Mouse (Mus musculus): ENCODE measurements at regions not wholly inside any gene's neighbourhood (a gene's known extent, or its start where the extent isn't known, plus 50 kb on each side); places are given as distances from the start of the nearest gene placed in this dataset.

DNA sequence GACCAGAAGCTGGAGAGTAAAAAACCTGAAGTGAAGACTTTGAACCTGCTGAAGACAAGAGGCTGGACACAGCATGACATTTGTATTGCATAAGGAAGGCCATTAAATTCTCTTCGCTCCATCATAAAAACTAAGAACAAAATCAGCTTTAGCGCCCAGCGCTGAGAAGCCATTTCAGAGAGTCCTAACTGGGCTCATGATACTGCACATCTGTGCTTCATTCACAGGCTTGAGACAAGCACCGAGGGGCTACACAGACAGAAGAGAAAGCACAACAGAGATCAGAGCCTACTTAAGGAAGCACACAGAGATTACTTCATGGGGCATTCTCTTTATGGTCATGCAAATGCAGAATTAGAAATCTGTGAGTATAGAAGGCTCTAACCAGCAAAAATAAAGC, 338.2 kb upstream of the G2e3 start:
- no peak overlapping the region for H3K4me2 ChIP-seq
- H3K4me3 ChIP-seq = no peak overlapping the region
- H3K9me3 ChIP-seq = no peaks in the 10 kb centered on the region
- no peak for ATAC-seq (ENCODE audit: insufficient number of reproducible peaks, low FRiP score, low TSS enrichment, low read depth)
- no peak overlapping the region for H3K9ac ChIP-seq
- H3K27ac ChIP-seq = no peak overlapping the region
- no peaks in the 10 kb centered on the region for H3K4me1 ChIP-seq
- 55% methylated on average over 4 of the region's 4 CpGs for WGBS
- no peaks in the 10 kb centered on the region for H3K36me3 ChIP-seq
- H3K27me3 ChIP-seq = no peaks in the 10 kb centered on the region

DNA sequence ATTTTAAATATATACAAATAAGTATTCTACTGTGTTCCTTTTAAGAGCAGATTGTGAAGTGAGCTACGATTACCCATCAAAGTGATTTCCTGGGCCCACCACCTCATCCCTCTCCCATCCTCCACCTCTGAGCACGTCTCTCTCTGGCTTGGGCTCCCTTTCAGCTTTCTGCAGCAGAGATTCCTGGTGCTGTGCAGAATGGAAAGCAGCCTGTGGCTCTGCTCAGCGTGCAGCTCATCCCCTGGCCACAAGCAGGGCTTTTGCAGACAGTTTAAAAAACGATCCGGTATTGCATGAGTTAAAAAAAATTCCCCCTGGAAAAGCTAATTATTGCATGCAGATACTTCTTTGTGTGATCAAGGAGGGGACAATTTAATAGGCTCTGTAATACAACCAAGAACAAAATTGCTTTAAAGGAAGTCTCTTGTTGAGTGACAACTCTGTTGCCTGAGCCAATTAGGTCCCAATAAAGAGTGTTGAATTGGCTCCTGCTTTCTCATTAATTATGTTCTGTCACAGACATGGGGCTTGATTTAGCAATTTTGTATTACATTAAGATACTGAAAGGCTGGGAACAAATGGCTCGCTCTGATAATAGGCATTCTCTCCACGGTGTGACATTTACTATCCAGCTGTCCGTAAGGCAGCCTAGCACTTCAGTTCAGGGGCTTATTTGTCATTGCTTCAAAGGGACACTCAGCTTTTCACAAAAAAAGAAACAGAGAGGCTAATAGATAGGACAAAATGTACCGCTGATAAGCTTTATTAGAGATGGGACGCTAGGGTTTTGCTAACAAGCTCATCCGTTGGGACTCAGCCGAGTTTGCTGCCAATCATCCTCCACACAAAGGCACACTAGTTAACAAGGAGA, 345.9 kb upstream of the G2e3 start:
- ATAC-seq (ENCODE audit: insufficient number of reproducible peaks, low FRiP score, low TSS enrichment, low read depth) = no peak
- no peak overlapping the region for H3K27ac ChIP-seq
- no peaks in the 10 kb centered on the region for H3K9me3 ChIP-seq
- H3K4me1 ChIP-seq = peaks cover 8% of the 10 kb centered on the region
- H3K9ac ChIP-seq = no peak overlapping the region
- H3K4me3 ChIP-seq = no peak overlapping the region
- H3K4me2 ChIP-seq = no peak overlapping the region
- no peaks in the 10 kb centered on the region; the same call in 1 of the 2 replicates for H3K27me3 ChIP-seq
- no peaks in the 10 kb centered on the region for H3K36me3 ChIP-seq
- WGBS = 20% methylated on average over 12 of the region's 12 CpGs

DNA sequence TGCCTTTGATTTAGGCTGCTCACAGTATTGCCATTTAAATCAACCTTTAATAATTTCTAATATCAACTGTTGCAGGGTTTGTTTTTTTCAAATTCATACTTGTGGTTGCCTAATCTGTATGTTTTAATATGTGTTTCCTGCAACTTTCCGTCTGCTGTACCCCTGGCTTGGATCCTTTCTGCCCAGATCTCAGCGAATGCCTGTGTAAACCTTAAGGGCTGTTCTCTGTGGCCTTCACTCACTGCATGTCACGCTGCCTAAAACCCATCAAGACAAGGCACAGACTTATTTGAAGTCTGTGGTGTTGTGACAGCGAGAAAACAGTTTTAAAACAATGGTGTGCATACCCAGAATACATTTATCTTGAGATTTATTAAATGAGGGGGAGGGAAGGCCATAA, 346.8 kb upstream of the G2e3 start:
- 32% methylated on average over 4 of the region's 4 CpGs for WGBS
- no peaks in the 10 kb centered on the region for H3K9me3 ChIP-seq
- ATAC-seq (ENCODE audit: insufficient number of reproducible peaks, low FRiP score, low TSS enrichment, low read depth) = no peak

DNA sequence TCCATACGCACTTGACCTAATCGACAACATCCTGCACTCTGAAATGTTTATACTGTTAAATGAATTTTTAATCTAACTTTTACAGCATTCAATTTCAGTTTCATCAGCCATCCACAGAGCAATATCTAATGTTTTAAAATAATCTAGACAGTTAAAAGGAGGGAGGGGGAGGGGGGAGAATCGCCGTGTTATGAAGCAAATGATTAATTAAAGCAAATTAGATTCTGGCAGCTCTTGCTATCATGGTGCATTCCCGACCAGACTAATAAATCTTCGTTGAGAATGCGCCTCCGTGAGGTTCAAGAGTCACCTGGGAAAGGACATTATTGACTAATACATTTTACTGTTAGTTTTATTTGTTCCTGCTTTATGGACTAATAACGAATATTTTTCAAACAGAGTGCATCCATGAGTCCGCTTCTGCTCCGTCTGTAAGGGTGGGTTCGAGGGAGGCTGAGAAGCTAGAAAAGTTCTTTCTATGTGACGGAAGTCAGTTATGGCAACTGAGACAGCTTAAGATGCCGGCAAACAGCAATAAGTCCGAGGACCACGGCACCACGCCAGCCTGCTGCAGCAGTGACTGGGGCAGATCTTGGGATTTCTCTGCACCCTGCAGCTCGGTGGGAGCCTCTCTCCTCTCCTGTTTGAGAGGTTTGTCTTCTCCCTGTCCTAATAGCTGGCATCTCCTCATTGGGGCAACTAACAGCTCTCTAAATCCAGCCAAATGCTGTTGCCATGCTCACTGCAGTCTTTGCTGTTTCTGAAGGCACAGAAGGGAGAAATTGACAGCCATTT, 347.4 kb upstream of the G2e3 start:
- 31% methylated on average over 18 of the region's 18 CpGs for WGBS
- H3K27ac ChIP-seq = no peak overlapping the region
- no peak for ATAC-seq (ENCODE audit: insufficient number of reproducible peaks, low FRiP score, low TSS enrichment, low read depth)
- H3K36me3 ChIP-seq = no peaks in the 10 kb centered on the region
- peaks cover 8% of the 10 kb centered on the region for H3K4me1 ChIP-seq
- peak overlapping the region; percentile 31 for H3K4me2 ChIP-seq
- H3K4me3 ChIP-seq = peak overlapping the region; percentile 11
- H3K27me3 ChIP-seq = no peaks in the 10 kb centered on the region; the same call in 1 of the 2 replicates
- H3K9me3 ChIP-seq = no peaks in the 10 kb centered on the region
- H3K9ac ChIP-seq = no peak overlapping the region

More for the DNA sequence above, 346.8 kb upstream of the G2e3 start:
- Histone ChIP-seq H3K27ac (no peak overlapping the region), H3K4me2 (no peak overlapping the region), H3K4me3 (no peak overlapping the region), H3K27me3 (no peaks in the 10 kb centered on the region; the same call in 1 of the 2 replicates), H3K9ac (no peak overlapping the region), H3K4me1 (peaks cover 8% of the 10 kb centered on the region), H3K36me3 (no peaks in the 10 kb centered on the region)

DNA sequence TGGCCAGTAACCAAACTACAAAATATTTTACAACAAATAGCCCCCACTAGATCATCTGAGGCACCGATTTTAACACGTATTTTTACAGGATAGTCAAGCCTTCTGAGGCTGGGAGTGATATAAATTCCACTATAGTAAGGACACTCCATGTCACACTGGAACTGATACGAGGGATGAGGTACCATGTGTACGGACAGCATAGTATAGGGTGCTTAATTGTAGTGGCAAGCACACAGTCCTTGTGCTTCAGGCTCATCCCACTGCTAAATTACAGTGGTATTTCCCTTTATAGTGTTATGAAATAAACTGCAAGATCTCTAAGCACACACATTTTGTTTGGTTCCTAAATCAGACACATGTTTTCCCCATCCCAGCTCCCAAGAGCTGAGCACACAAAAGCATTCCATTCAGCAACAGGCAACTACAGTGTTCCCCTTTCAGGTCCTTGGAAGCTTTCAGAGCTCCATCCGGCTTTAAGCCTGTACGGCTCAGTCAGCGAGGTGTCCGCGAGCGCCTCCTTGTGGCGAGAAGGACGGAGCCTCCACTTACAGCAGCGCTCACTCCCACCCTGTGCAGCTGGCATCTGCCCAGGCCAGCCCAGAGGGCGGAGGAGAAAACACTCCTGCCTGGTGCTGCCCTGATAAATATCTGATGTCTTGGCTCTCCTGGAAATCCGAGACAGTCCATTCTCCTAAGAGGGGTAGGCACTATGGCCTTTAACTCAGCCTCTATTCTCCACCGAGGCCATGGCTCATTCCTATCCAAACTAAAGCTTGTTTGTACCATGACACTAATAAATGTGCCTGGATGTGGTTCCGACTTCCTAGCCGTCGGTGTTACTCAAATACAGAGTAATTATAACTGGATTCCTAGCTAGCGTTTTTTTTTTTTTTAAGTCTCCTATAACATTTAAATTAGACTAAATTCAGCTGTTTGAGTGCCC, 348.3 kb upstream of the G2e3 start:
- Histone ChIP-seq H3K4me2 (peak overlapping the region; percentile 31; the same call in 1 of the 2 replicates), H3K27ac (no peak overlapping the region), H3K9me3 (no peaks in the 10 kb centered on the region), H3K27me3 (no peaks in the 10 kb centered on the region; the same call in 1 of the 2 replicates), H3K4me1 (peaks cover 8% of the 10 kb centered on the region), H3K36me3 (no peaks in the 10 kb centered on the region), H3K4me3 (no peak overlapping the region; the same call in 1 of the 2 replicates), H3K9ac (no peak overlapping the region)
- 0 out of 2 replicates have a peak, but pooled peaks have one; percentile 63 for ATAC-seq (ENCODE audit: insufficient number of reproducible peaks, low FRiP score, low TSS enrichment, low read depth)
- WGBS = 18% methylated on average over 20 of the region's 20 CpGs

DNA sequence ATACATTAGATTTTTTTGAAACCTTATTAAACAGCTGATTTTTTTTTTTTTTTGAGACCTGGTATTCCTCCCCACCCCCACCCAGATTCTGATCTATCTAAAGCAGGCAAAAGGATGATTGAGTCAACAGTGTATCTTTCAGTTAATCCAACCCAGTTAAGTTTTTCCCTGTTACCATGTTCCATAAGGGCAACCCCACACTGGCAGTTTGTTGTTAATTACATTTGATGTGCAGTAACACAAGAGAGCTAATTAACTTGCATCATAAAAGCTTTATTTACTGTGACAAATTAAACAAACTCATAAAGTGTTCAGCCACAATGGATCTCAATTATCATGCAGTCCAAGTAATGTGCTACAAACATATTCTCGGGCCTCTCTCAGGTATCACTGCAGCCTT, 346.8 kb upstream of the Prkd1 start:
- Histone ChIP-seq H3K4me1 (peaks cover 3% of the 10 kb centered on the region), H3K9ac (no peak overlapping the region), H3K27ac (no peak overlapping the region), H3K4me3 (no peak overlapping the region), H3K27me3 (no peaks in the 10 kb centered on the region), H3K36me3 (no peaks in the 10 kb centered on the region), H3K9me3 (no peaks in the 10 kb centered on the region), H3K4me2 (no peak overlapping the region)
- 37% methylated on average over 1 of the region's 1 CpGs for WGBS
- no peak for ATAC-seq (ENCODE audit: insufficient number of reproducible peaks, low FRiP score, low TSS enrichment, low read depth)

DNA sequence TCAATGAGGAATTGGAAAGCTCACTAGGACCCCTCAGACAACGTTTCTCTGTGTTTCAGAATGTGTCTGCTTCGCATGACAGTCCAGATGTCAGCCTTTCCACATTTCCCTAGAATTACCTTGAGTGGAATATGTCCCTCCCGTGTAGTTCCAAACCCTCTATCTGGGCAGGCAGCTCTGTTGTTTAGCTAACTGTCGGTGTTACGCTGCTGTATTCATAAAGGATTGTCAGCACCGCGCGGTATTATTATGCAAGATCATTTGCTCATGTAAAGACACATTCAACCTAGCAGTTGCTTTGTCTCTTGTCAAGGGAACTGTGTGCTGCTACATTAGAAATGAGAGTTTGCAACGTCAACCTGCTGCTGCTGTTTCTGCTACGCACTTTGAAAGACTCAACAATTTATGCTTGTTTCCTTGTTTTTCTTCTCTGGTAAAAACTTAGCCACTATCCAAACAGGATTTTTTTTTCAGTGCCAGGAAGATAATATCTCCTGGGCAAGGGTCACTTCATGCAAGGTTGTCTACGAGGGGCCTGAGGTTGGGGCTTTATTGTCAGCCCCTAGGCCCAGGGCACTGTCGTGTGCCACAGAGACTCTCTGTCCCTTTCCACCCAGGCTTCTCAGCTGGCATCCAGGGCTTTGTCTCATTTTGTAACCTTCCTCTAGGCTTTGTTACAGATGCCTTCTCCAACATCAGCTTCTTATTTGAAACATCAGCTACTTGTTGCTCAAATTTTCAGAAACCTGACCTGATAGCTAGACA, 340.8 kb upstream of the Prkd1 start:
- H3K36me3 ChIP-seq = no peaks in the 10 kb centered on the region
- H3K27ac ChIP-seq = no peak overlapping the region
- H3K27me3 ChIP-seq = no peaks in the 10 kb centered on the region
- WGBS = 86% methylated on average over 12 of the region's 12 CpGs
- no peak overlapping the region for H3K4me3 ChIP-seq
- ATAC-seq (ENCODE audit: insufficient number of reproducible peaks, low FRiP score, low TSS enrichment, low read depth) = no peak
- no peak overlapping the region for H3K4me2 ChIP-seq
- no peaks in the 10 kb centered on the region for H3K4me1 ChIP-seq
- H3K9me3 ChIP-seq = no peaks in the 10 kb centered on the region
- H3K9ac ChIP-seq = no peak overlapping the region

DNA sequence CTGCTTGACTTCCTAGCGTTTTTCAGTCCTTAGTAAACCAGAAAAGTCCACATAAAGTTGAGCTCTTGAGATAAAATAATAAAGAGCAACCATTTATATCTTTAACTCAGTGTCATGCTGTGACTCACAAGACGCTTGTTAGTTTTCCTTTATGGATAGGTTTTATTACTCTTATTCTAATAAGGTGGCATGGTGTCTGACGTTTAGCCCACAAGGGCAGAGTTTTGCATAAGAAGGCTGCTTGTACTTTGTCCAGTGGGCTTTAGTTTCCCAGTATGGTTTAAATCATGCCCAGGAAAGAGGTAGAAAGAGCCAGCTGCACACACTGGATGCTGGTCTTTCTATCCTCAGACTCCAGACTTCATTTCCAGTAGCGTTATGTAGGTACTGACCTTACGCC, 332.4 kb upstream of the Prkd1 start:
- H3K27me3 ChIP-seq = no peaks in the 10 kb centered on the region
- no peaks in the 10 kb centered on the region for H3K9me3 ChIP-seq
- H3K4me2 ChIP-seq = no peak overlapping the region
- H3K4me3 ChIP-seq = no peak overlapping the region
- WGBS = 63% methylated on average over 5 of the region's 5 CpGs
- no peaks in the 10 kb centered on the region for H3K4me1 ChIP-seq
- no peak overlapping the region for H3K27ac ChIP-seq
- H3K9ac ChIP-seq = no peak overlapping the region
- ATAC-seq (ENCODE audit: insufficient number of reproducible peaks, low FRiP score, low TSS enrichment, low read depth) = no peak
- H3K36me3 ChIP-seq = no peaks in the 10 kb centered on the region

DNA sequence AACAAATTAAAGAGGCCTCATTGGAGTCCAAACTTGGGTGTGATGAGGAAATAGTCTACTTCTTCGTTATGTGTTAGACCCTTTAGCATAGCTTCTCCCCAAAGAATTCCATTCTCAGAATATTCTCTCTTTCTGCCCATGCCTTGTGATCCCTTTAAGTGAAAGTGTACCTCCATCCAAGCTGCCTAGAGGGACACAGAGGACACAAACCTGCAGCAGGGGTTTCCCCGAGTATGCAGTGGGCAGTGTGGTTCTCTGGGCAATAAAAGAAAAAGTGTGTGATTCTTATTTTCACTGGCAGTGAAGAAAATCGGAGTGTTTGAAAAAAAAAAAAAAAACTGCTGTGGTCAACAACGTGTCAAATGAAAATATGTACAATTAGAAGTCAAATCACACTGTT, 331.9 kb upstream of the Prkd1 start:
- WGBS = 67% methylated on average over 4 of the region's 4 CpGs
- Histone ChIP-seq H3K27ac (no peak overlapping the region), H3K4me2 (no peak overlapping the region), H3K4me1 (no peaks in the 10 kb centered on the region), H3K9ac (no peak overlapping the region), H3K4me3 (no peak overlapping the region), H3K36me3 (no peaks in the 10 kb centered on the region), H3K27me3 (no peaks in the 10 kb centered on the region), H3K9me3 (no peaks in the 10 kb centered on the region)
- no peak for ATAC-seq (ENCODE audit: insufficient number of reproducible peaks, low FRiP score, low TSS enrichment, low read depth)

DNA sequence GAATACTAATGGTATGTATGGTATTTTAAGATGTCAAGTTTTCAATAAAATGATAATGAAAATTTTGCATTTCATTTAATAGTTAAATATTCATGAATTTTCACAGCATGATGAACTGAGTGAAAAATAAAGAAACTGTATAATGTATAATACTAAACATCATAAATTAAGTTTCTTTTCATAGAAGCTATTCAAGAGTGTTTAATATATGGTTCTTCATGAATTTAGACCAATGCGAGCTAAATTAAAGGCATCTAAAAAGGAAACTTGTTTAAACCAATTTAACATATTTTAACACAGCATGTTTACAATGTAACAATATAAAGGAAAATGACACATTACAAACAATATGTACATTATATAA, 321.8 kb upstream of the Prkd1 start:
- H3K4me2 ChIP-seq = no peak overlapping the region
- no peak overlapping the region for H3K4me3 ChIP-seq
- ATAC-seq (ENCODE audit: insufficient number of reproducible peaks, low FRiP score, low TSS enrichment, low read depth) = no peak
- no peak overlapping the region for H3K27ac ChIP-seq
- no peaks in the 10 kb centered on the region for H3K27me3 ChIP-seq
- no peak overlapping the region for H3K9ac ChIP-seq
- no peaks in the 10 kb centered on the region for H3K4me1 ChIP-seq
- H3K36me3 ChIP-seq = no peaks in the 10 kb centered on the region
- H3K9me3 ChIP-seq = no peaks in the 10 kb centered on the region
- 96% methylated on average over 1 of the region's 1 CpGs for WGBS

All from limb, embryonic 15.5 days (tissue).